In the genomic region with DNA sequence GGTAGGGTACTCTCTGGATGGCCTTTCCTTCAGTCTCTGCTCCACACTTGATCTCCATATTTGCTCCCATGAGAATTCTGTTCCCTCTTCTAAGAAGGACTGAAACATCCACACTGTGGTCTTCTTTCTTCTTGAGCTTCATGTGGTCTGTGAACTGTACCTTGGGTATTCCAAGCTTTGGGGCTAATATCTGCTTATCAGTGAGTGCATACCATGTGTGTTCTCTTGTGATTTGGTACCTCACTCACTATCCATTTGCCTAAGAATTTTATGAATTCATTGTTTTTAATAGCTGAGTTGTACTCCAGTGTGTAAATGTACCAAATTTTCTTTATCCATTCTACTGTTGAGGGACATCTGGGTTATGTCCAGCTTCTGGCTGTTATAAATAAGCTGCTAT, we compare ENCODE assay signal across 27 mouse cellular contexts. TPM values are rescaled to one million over a fixed set of nuclear protein-coding genes. Genes with fewer than 3 reads are reported as not detected.
A peak's percentile ranks its signal among the peaks of the same experiment; 100 is the strongest.
DNase-seq lines count a peak whose midpoint lies in the region; ATAC-seq and TF ChIP-seq lines count a peak whose summit lies in the region.
"Had no signal": no experiment of that assay in that cellular context is flagged by ENCODE, and none has a peak within 500 bp of the region (broad histone marks: within the 10 kb centered on the region; RNA-seq: fewer than 3 reads in every experiment).

No protein-coding gene starts in this region.

- H3K27ac ChIP-seq in liver, embryonic 13.5 days, result no peak overlapping the region
- H3K27ac ChIP-seq in liver, embryonic 15.5 days (replicated peaks), result no peak overlapping the region
- no peak overlapping the region for H3K27ac ChIP-seq in liver, postnatal 0 days (ENCODE audit: low read depth)
- no peak overlapping the region for H3K27ac ChIP-seq in hindbrain, embryonic 11.5 days (ENCODE audit: low read depth, low read length)
- H3K27ac ChIP-seq: embryonic facial prominence, embryonic 10.5 days; embryonic facial prominence, embryonic 12.5 days; forebrain, embryonic 13.5 days; forebrain, embryonic 15.5 days had no signal

- 0 out of 2 replicates have a peak, but pooled peaks have one; percentile 42 for TF ChIP-seq EP300 in liver, postnatal 0 days (IDR thresholded peaks at IDR 0.05; ENCODE audit: low read depth)

- peak; percentile 58; the same call in 1 of the 2 replicates for ATAC-seq in liver, embryonic 13.5 days (ENCODE audit: low read depth)
- ATAC-seq in liver, embryonic 15.5 days (ENCODE audit: insufficient read depth), result peak; percentile 54
- ATAC-seq in liver, postnatal 0 days, result no peak
- ATAC-seq in hindbrain, embryonic 11.5 days (ENCODE audit: low FRiP score), result no peak
- ATAC-seq: forebrain, embryonic 13.5 days; forebrain, embryonic 15.5 days; forebrain, postnatal 0 days had no signal

- H3K9ac ChIP-seq in liver, embryonic 13.5 days, result no peak overlapping the region
- no peak overlapping the region for H3K9ac ChIP-seq in liver, embryonic 15.5 days
- H3K9ac ChIP-seq in liver, postnatal 0 days (replicated peaks), result no peak overlapping the region
- H3K9ac ChIP-seq in hindbrain, embryonic 11.5 days (ENCODE audit: low read depth, low read length), result no peak overlapping the region
- H3K9ac ChIP-seq: embryonic facial prominence, embryonic 12.5 days; forebrain, embryonic 13.5 days; forebrain, embryonic 15.5 days; forebrain, postnatal 0 days had no signal

- no peaks in the 10 kb centered on the region for H3K36me3 ChIP-seq in liver, embryonic 13.5 days
- no peaks in the 10 kb centered on the region for H3K36me3 ChIP-seq in liver, embryonic 15.5 days (replicated peaks)
- H3K36me3 ChIP-seq in liver, postnatal 0 days (replicated peaks; ENCODE audit: insufficient read depth, low read length), result no peaks in the 10 kb centered on the region
- no peaks in the 10 kb centered on the region for H3K36me3 ChIP-seq in hindbrain, embryonic 11.5 days (ENCODE audit: control insufficient read depth, insufficient read depth, low read length)
- H3K36me3 ChIP-seq: embryonic facial prominence, embryonic 10.5 days; embryonic facial prominence, embryonic 12.5 days; forebrain, embryonic 15.5 days had no signal

- H3K9me3 ChIP-seq in liver, embryonic 13.5 days (replicated peaks), result no peaks in the 10 kb centered on the region
- H3K9me3 ChIP-seq in liver, embryonic 15.5 days (replicated peaks), result no peaks in the 10 kb centered on the region
- H3K9me3 ChIP-seq in liver, postnatal 0 days (ENCODE audit: low read length), result no peaks in the 10 kb centered on the region
- H3K9me3 ChIP-seq in hindbrain, embryonic 11.5 days (ENCODE audit: control insufficient read depth, low read length), result no peaks in the 10 kb centered on the region
- H3K9me3 ChIP-seq: embryonic facial prominence, embryonic 10.5 days; embryonic facial prominence, embryonic 12.5 days; forebrain, embryonic 13.5 days; forebrain, embryonic 15.5 days had no signal

- no peak overlapping the region for H3K4me3 ChIP-seq in liver, embryonic 13.5 days (replicated peaks)
- no peak overlapping the region for H3K4me3 ChIP-seq in liver, embryonic 15.5 days (replicated peaks)
- no peak overlapping the region for H3K4me3 ChIP-seq in liver, postnatal 0 days (ENCODE audit: low read depth, low read length)
- H3K4me3 ChIP-seq in hindbrain, embryonic 11.5 days (ENCODE audit: low read depth, low read length), result no peak overlapping the region
- H3K4me3 ChIP-seq: embryonic facial prominence, embryonic 10.5 days; embryonic facial prominence, embryonic 12.5 days; forebrain, embryonic 13.5 days; forebrain, embryonic 15.5 days had no signal

- 0 out of 2 replicates have a peak overlapping the region, but pooled peaks have one; percentile 6 for H3K4me2 ChIP-seq in liver, embryonic 13.5 days
- peak overlapping the region; percentile 20 for H3K4me2 ChIP-seq in liver, embryonic 15.5 days
- no peak overlapping the region for H3K4me2 ChIP-seq in liver, postnatal 0 days (ENCODE audit: low read depth, low read length)
- no peak overlapping the region for H3K4me2 ChIP-seq in hindbrain, embryonic 11.5 days (replicated peaks; ENCODE audit: low read depth, low read length)
- H3K4me2 ChIP-seq: embryonic facial prominence, embryonic 12.5 days; forebrain, embryonic 13.5 days; forebrain, embryonic 15.5 days had no signal

- no peaks in the 10 kb centered on the region for H3K27me3 ChIP-seq in liver, embryonic 13.5 days
- no peaks in the 10 kb centered on the region for H3K27me3 ChIP-seq in liver, embryonic 15.5 days
- H3K27me3 ChIP-seq in liver, postnatal 0 days (ENCODE audit: insufficient read depth, low read length), result no peaks in the 10 kb centered on the region
- H3K27me3 ChIP-seq in hindbrain, embryonic 11.5 days (ENCODE audit: control insufficient read depth, insufficient read depth, low read length), result no peaks in the 10 kb centered on the region
- H3K27me3 ChIP-seq: embryonic facial prominence, embryonic 12.5 days; forebrain, embryonic 13.5 days; forebrain, embryonic 15.5 days had no signal

- DNase-seq in liver, embryonic 13.5 days, result no peak
- DNase-seq in liver, result no peak
- DNase-seq in c-Kit-positive CD71-positive TER-119-positive erythroid progenitor cells, embryonic 14.5 days (ENCODE audit: low spot score), result peak; percentile 29
- DNase-seq in liver, postnatal 0 days, result no peak
- DNase-seq in right cerebral cortex, adult 2 months (ENCODE audit: low spot score in 2 of 2), result no peak
- DNase-seq in ovary, adult 18-20 months (ENCODE audit: low spot score), result no peak
- DNase-seq in hindbrain, embryonic 11.5 days (ENCODE audit: low spot score), result no peak
- DNase-seq: adrenal gland, adult 2 months; adrenal gland, postnatal 10 days; adrenal gland, postnatal 25 days; cerebellum, adult 11 months; cerebellum, adult 18-20 months; cerebellum, adult 8-10 months; cerebellum, adult 9-11 months; cerebellum, postnatal 14 days; cerebellum, postnatal 36 days; forebrain, postnatal 0 days had no signal

- peaks cover 12% of the 10 kb centered on the region for H3K4me1 ChIP-seq in liver, embryonic 13.5 days (replicated peaks)
- H3K4me1 ChIP-seq in liver, embryonic 15.5 days (replicated peaks), result 0 out of 2 replicates have a peak, but pooled peaks cover 5% of the 10 kb centered on the region
- 0 out of 2 replicates have a peak, but pooled peaks cover 2% of the 10 kb centered on the region for H3K4me1 ChIP-seq in liver, postnatal 0 days (ENCODE audit: insufficient read depth)
- H3K4me1 ChIP-seq in hindbrain, embryonic 11.5 days (replicated peaks; ENCODE audit: control insufficient read depth, insufficient read depth, low read length), result no peaks in the 10 kb centered on the region
- H3K4me1 ChIP-seq: embryonic facial prominence, embryonic 10.5 days; embryonic facial prominence, embryonic 12.5 days; forebrain, embryonic 13.5 days; forebrain, embryonic 15.5 days had no signal

- no peak for TF ChIP-seq CTCF in liver, postnatal 0 days (IDR thresholded peaks at IDR 0.05; ENCODE audit: low read depth)

RNA-seq across cellular contexts. Expression of gene Oosp2, which starts 1.2 kb away (rescaled TPM):
- 0.49 TPM in 1 of 2 replicates, not detected in the other for polyA plus RNA-seq in liver, embryonic 13.5 days (2015; fragmentation: Nextera tagmentation; extraction: Ambion mirVana)
- 0.17 and 0.24 TPM in 2 replicates for polyA plus RNA-seq in liver, embryonic 15.5 days (2015; fragmentation: Nextera tagmentation; extraction: Ambion mirVana)
- polyA plus RNA-seq in liver, postnatal 0 days (2015; fragmentation: Nextera tagmentation; extraction: Ambion mirVana), result 0.19 TPM in 1 of 2 replicates, not detected in the other
- polyA plus RNA-seq in hindbrain, embryonic 11.5 days (2014; fragmentation: Nextera tagmentation; extraction: Ambion mirVana), result not detected in 2 replicates
- polyA plus RNA-seq: adrenal gland, adult 2 months; brain, embryonic 14.5 days; C2C12; cortical plate, adult 2 months; embryonic facial prominence, embryonic 10.5 days; embryonic facial prominence, embryonic 12.5 days; embryonic facial prominence, embryonic 14.5 days; forebrain, embryonic 11.5 days; forebrain, embryonic 13.5 days; forebrain, embryonic 15.5 days; forebrain, postnatal 0 days had no signal

RNA-seq across cellular contexts. Expression of gene Ms4a3, which starts 20.9 kb away (rescaled TPM):
- 14.7 and 15.1 TPM in 2 replicates for polyA plus RNA-seq in liver, embryonic 13.5 days (2015; fragmentation: Nextera tagmentation; extraction: Ambion mirVana)
- 30.9 and 39.0 TPM in 2 replicates for polyA plus RNA-seq in liver, embryonic 15.5 days (2015; fragmentation: Nextera tagmentation; extraction: Ambion mirVana)
- polyA plus RNA-seq in liver, postnatal 0 days (2015; fragmentation: Nextera tagmentation; extraction: Ambion mirVana), result 37.6 and 38.0 TPM in 2 replicates
- 0.36 TPM in 1 of 2 replicates, not detected in the other for polyA plus RNA-seq in hindbrain, embryonic 11.5 days (2014; fragmentation: Nextera tagmentation; extraction: Ambion mirVana)
- polyA plus RNA-seq: adrenal gland, adult 2 months; brain, embryonic 14.5 days; C2C12; cortical plate, adult 2 months; embryonic facial prominence, embryonic 12.5 days; forebrain, embryonic 11.5 days; forebrain, embryonic 13.5 days; forebrain, embryonic 15.5 days; forebrain, postnatal 0 days had no signal

RNA-seq across cellular contexts. Expression of gene Oosp1, which starts 29.4 kb away (rescaled TPM):
- not detected in 2 replicates for polyA plus RNA-seq in liver, embryonic 13.5 days (2015; fragmentation: Nextera tagmentation; extraction: Ambion mirVana)
- 0.14 TPM in 1 of 2 replicates, not detected in the other for polyA plus RNA-seq in liver, embryonic 15.5 days (2015; fragmentation: Nextera tagmentation; extraction: Ambion mirVana)
- 0.26 and 0.54 TPM in 2 replicates for polyA plus RNA-seq in liver, postnatal 0 days (2015; fragmentation: Nextera tagmentation; extraction: Ambion mirVana)
- polyA plus RNA-seq in hindbrain, embryonic 11.5 days (2014; fragmentation: Nextera tagmentation; extraction: Ambion mirVana), result not detected in 2 replicates
- polyA plus RNA-seq: adrenal gland, adult 2 months; brain, embryonic 14.5 days; C2C12; cortical plate, adult 2 months; embryonic facial prominence, embryonic 10.5 days; embryonic facial prominence, embryonic 12.5 days; embryonic facial prominence, embryonic 14.5 days; forebrain, embryonic 11.5 days; forebrain, embryonic 13.5 days; forebrain, embryonic 15.5 days; forebrain, postnatal 0 days had no signal

RNA-seq across cellular contexts. Expression of gene Oosp3, which starts 35.3 kb away (rescaled TPM):
- polyA plus RNA-seq in liver, embryonic 13.5 days (2015; fragmentation: Nextera tagmentation; extraction: Ambion mirVana), result not detected in 2 replicates
- not detected in 2 replicates for polyA plus RNA-seq in liver, embryonic 15.5 days (2015; fragmentation: Nextera tagmentation; extraction: Ambion mirVana)
- polyA plus RNA-seq in liver, postnatal 0 days (2015; fragmentation: Nextera tagmentation; extraction: Ambion mirVana), result not detected in 2 replicates
- not detected in 2 replicates for polyA plus RNA-seq in hindbrain, embryonic 11.5 days (2014; fragmentation: Nextera tagmentation; extraction: Ambion mirVana)
- polyA plus RNA-seq: adrenal gland, adult 2 months; brain, embryonic 14.5 days; C2C12; cortical plate, adult 2 months; embryonic facial prominence, embryonic 10.5 days; embryonic facial prominence, embryonic 12.5 days; embryonic facial prominence, embryonic 14.5 days; forebrain, embryonic 11.5 days; forebrain, embryonic 13.5 days; forebrain, embryonic 15.5 days; forebrain, postnatal 0 days had no signal

RNA-seq across cellular contexts. Expression of gene Ms4a2, which starts 38.0 kb away (rescaled TPM):
- polyA plus RNA-seq in liver, embryonic 13.5 days (2015; fragmentation: Nextera tagmentation; extraction: Ambion mirVana), result 0.90 and 1.3 TPM in 2 replicates
- polyA plus RNA-seq in liver, embryonic 15.5 days (2015; fragmentation: Nextera tagmentation; extraction: Ambion mirVana), result 0.73 and 0.81 TPM in 2 replicates
- polyA plus RNA-seq in liver, postnatal 0 days (2015; fragmentation: Nextera tagmentation; extraction: Ambion mirVana), result 0.86 and 0.90 TPM in 2 replicates
- 0.15 TPM in 1 of 2 replicates, not detected in the other for polyA plus RNA-seq in hindbrain, embryonic 11.5 days (2014; fragmentation: Nextera tagmentation; extraction: Ambion mirVana)
- polyA plus RNA-seq: adrenal gland, adult 2 months; C2C12; embryonic facial prominence, embryonic 10.5 days; forebrain, embryonic 11.5 days; forebrain, embryonic 13.5 days; forebrain, embryonic 15.5 days; forebrain, postnatal 0 days had no signal

Comparison
In these comparisons a context has a peak if more than half of its experiments do, and no peak if none do; other contexts are left out.
1. ATAC-seq: peak in liver, embryonic 13.5 days (single experiment) and liver, embryonic 15.5 days (single experiment); none in liver, postnatal 0 days (single experiment) and hindbrain, embryonic 11.5 days (single experiment).
2. H3K4me2 ChIP-seq: peak in liver, embryonic 13.5 days (single experiment) and liver, embryonic 15.5 days (single experiment); none in liver, postnatal 0 days (single experiment) and hindbrain, embryonic 11.5 days (single experiment).
3. RNA of gene Ms4a3, which starts 20.9 kb away (polyA plus RNA-seq): 30.9 to 39.0 TPM in liver, embryonic 15.5 days, 37.6 to 38.0 TPM in liver, postnatal 0 days and 14.7 to 15.1 TPM in liver, embryonic 13.5 days; 0.36 TPM in hindbrain, embryonic 11.5 days; every median in the first group is over 10 times any median in the second.